In the genomic region with DNA sequence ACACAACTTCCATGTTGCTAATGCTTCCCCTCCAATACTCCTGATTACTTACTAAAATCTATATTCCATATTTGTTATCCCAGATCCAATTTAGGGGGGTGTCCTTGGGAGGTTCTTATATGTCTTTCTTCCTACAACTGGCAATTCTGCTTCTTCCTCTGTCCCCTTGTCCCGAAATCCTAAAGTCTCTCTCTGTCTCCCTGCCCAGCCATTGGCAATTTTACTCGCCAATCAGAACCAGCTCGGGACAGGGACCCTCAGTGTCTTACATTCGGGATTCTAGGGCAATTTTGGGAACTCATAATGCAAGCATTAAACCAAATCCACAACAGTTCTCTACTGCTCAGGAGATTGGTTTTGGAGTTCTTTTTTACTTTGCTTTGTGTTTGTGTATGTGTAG, we compare ENCODE assay signal across 30 mouse cellular contexts.
"Had no signal": no experiment of that assay in that cellular context is flagged by ENCODE, and none has a peak within 500 bp of the region (broad histone marks: within the 10 kb centered on the region; RNA-seq: fewer than 3 reads in every experiment).

No protein-coding gene starts in this region.

- H3K27ac ChIP-seq: limb, embryonic 10.5 days; limb, embryonic 12.5 days; limb, embryonic 13.5 days; limb, embryonic 15.5 days; liver, embryonic 14.5 days; lung, embryonic 15.5 days; macrophage; midbrain, embryonic 10.5 days; midbrain, embryonic 12.5 days; midbrain, embryonic 15.5 days; neural tube, embryonic 12.5 days had no signal

- H3K27me3 ChIP-seq: limb, embryonic 12.5 days; limb, embryonic 13.5 days; limb, embryonic 15.5 days; liver, embryonic 12.5 days; liver, embryonic 13.5 days; liver, embryonic 15.5 days; lung, embryonic 15.5 days; megakaryocyte, embryonic 14.5 days; midbrain, embryonic 12.5 days; midbrain, embryonic 15.5 days; neural tube, embryonic 12.5 days had no signal

- H3K4me2 ChIP-seq: limb, embryonic 12.5 days; limb, embryonic 13.5 days; limb, embryonic 15.5 days; liver, embryonic 11.5 days; liver, embryonic 13.5 days; liver, embryonic 15.5 days; lung, embryonic 14.5 days; lung, embryonic 15.5 days; midbrain, embryonic 12.5 days; midbrain, embryonic 15.5 days; neural tube, embryonic 12.5 days had no signal

- H3K9ac ChIP-seq: limb, embryonic 12.5 days; limb, embryonic 13.5 days; limb, embryonic 15.5 days; liver, embryonic 12.5 days; liver, embryonic 13.5 days; liver, embryonic 14.5 days; liver, embryonic 15.5 days; liver, postnatal 0 days; lung, embryonic 14.5 days; lung, embryonic 15.5 days; midbrain, embryonic 12.5 days; midbrain, embryonic 15.5 days; neural tube, embryonic 12.5 days had no signal

- H3K4me1 ChIP-seq: limb, embryonic 10.5 days; neural tube, embryonic 12.5 days had no signal

- H3K36me3 ChIP-seq: limb, embryonic 15.5 days; liver, embryonic 12.5 days; liver, embryonic 13.5 days; liver, embryonic 15.5 days; lung, embryonic 15.5 days; midbrain, embryonic 12.5 days; midbrain, embryonic 15.5 days; neural tube, embryonic 12.5 days had no signal

- H3K9me3 ChIP-seq: limb, embryonic 10.5 days; limb, embryonic 12.5 days; limb, embryonic 13.5 days; limb, embryonic 15.5 days; liver, embryonic 12.5 days; liver, embryonic 13.5 days; liver, embryonic 15.5 days; lung, embryonic 15.5 days; megakaryocyte, embryonic 14.5 days; midbrain, embryonic 10.5 days; midbrain, embryonic 12.5 days; midbrain, embryonic 15.5 days; neural tube, embryonic 12.5 days had no signal

- DNase-seq: left cerebral cortex, postnatal 4 days; liver; liver, embryonic 13.5 days; liver, postnatal 0 days; lung, adult 18-20 months; lung, adult 2 months; lung, embryonic 14.5 days; lung, postnatal 10 days; lung, postnatal 14 days; lung, postnatal 36 days; lung, postnatal 4 days; midbrain, embryonic 14.5 days had no signal

- ATAC-seq: liver, embryonic 12.5 days; liver, postnatal 0 days; lung, postnatal 0 days; midbrain, embryonic 15.5 days; midbrain, embryonic 16.5 days had no signal

- H3K4me3 ChIP-seq: limb, embryonic 10.5 days; limb, embryonic 12.5 days; limb, embryonic 13.5 days; limb, embryonic 15.5 days; liver, embryonic 12.5 days; liver, embryonic 13.5 days; liver, embryonic 15.5 days; lung, embryonic 15.5 days; megakaryocyte, embryonic 14.5 days; midbrain, embryonic 10.5 days; midbrain, embryonic 12.5 days; midbrain, embryonic 15.5 days; myocyte; neural tube, embryonic 12.5 days had no signal
